Mouse (Mus musculus) brain, embryonic 14.5 days (tissue): ENCODE measurements around the gene Ddx1.

Experiments used
- CTCF ChIP-seq: fragments of 200-500 bp; IDR thresholded peaks from 2 replicates; pipeline ENCODE4 v1.5.1; 2012; ENCODE audit warnings: inconsistent platforms, mild to moderate bottlenecking, moderate library complexity, borderline replicate concordance; ENCODE audit not compliant: insufficient read depth, insufficient read length; ENCODE audit errors: extremely low read depth
- POLR2A ChIP-seq: fragments of 200-500 bp; IDR thresholded peaks from 2 replicates; pipeline ENCODE4 v1.6.1; 2012; ENCODE audit warnings: mild to moderate bottlenecking, inconsistent platforms, borderline replicate concordance; ENCODE audit not compliant: poor library complexity, insufficient read depth, insufficient read length, severe bottlenecking; ENCODE audit errors: extremely low read depth

GRCm38 (mm10) chr12:13217568-13217967, 31.4 kb downstream of the Ddx1 start:
- TF ChIP-seq POLR2A (no peak), CTCF (no peak)
